Mouse (Mus musculus): ENCODE results near the gene Nktr.

- TF ChIP-seq CEBPB (IDR thresholded peaks at IDR 0.05; ENCODE audit: low read depth) (no peak), MYOG (IDR thresholded peaks at IDR 0.05; ENCODE audit: control insufficient read depth, extremely low read depth, insufficient read length) (no peak)
Measured at GRCm38 (mm10) chr9:121708506-121709486, 10.2 kb upstream of the Nktr start.
